Mouse (Mus musculus) heart, postnatal 0 days (tissue): ENCODE results near the gene Fam49a.

ENCODE experiments used
- CTCF ChIP-seq: IDR thresholded peaks from 2 replicates; pipeline ENCODE4 v1.5.1; 2016; ENCODE audit warnings: antibody characterized with exemption, control low read depth, low read depth
- EP300 ChIP-seq: IDR thresholded peaks from 2 replicates; pipeline ENCODE4 v1.6.1; 2016; ENCODE audit warnings: antibody characterized with exemption, low read depth

- TF ChIP-seq CTCF, result no peak
- no peak for TF ChIP-seq EP300
Measured at GRCm38 (mm10) chr12:12409044-12409443, 147.1 kb downstream of the Fam49a start.
